In the genomic region with DNA sequence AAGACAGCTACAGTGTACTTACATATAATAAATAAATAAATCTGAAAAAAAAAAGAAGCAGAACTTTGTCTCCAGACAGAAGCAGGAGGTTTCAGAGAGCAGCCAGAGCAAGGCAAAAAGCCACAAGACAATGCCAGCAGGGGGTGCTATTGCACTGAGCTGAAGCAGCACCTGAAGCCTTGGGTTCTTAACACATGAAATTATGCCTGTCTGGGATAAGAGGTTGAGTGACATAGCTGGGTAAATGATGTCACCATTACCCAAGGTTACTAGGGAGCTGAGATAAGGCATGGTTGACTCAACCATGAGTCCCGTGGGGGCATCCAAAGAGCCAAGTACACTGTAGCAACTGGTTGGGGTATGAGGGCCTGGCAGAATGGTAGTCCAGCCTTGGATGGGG, we compare ENCODE assay signal across 9 mouse cellular contexts. TPM values are rescaled to one million over a fixed set of nuclear protein-coding genes. Genes with fewer than 3 reads are reported as not detected.
DNase-seq lines count a peak whose midpoint lies in the region; ATAC-seq lines count a peak whose summit lies in the region.
"Had no signal": no experiment of that assay in that cellular context is flagged by ENCODE, and none has a peak within 500 bp of the region (broad histone marks: within the 10 kb centered on the region; RNA-seq: fewer than 3 reads in every experiment).

No protein-coding gene starts in this region.

- H3K4me2 ChIP-seq in heart, embryonic 11.5 days = no peak overlapping the region
- H3K4me2 ChIP-seq in forebrain, embryonic 11.5 days (ENCODE audit: low read depth, low read length, severe bottlenecking) = no peak overlapping the region
- H3K4me2 ChIP-seq: neural tube, embryonic 12.5 days had no signal

- no peak overlapping the region for H3K9ac ChIP-seq in heart, embryonic 11.5 days (ENCODE audit: low read depth, low read length)
- no peak overlapping the region for H3K9ac ChIP-seq in forebrain, embryonic 11.5 days (ENCODE audit: low read length)
- H3K9ac ChIP-seq: neural tube, embryonic 12.5 days had no signal

- no peak for ATAC-seq in heart, embryonic 11.5 days (replicated peaks; ENCODE audit: insufficient number of reproducible peaks, low FRiP score, low TSS enrichment)
- ATAC-seq in forebrain, embryonic 11.5 days (replicated peaks; ENCODE audit: low FRiP score) = no peak

- H3K9me3 ChIP-seq in heart, embryonic 11.5 days (replicated peaks; ENCODE audit: control insufficient read depth, low read length) = no peaks in the 10 kb centered on the region
- H3K9me3 ChIP-seq in forebrain, embryonic 11.5 days (ENCODE audit: control insufficient read depth, low read length) = no peaks in the 10 kb centered on the region
- H3K9me3 ChIP-seq: neural tube, embryonic 12.5 days had no signal

- 55% methylated on average over 1 of the region's 1 CpGs for WGBS in heart, embryonic 11.5 days (ENCODE audit: insufficient replicate concordance)
- 73% methylated on average over 1 of the region's 1 CpGs for WGBS in forebrain, embryonic 11.5 days

- H3K27ac ChIP-seq in heart, embryonic 11.5 days (ENCODE audit: low read depth, low read length) = no peak overlapping the region
- H3K27ac ChIP-seq in forebrain, embryonic 11.5 days (ENCODE audit: low read depth, low read length) = no peak overlapping the region
- H3K27ac ChIP-seq: neural tube, embryonic 12.5 days had no signal

- H3K4me3 ChIP-seq in heart, embryonic 11.5 days (ENCODE audit: low read depth, low read length) = no peak overlapping the region
- no peak overlapping the region for H3K4me3 ChIP-seq in forebrain, embryonic 11.5 days (ENCODE audit: low read depth, low read length)
- H3K4me3 ChIP-seq: neural tube, embryonic 12.5 days had no signal

- H3K27me3 ChIP-seq in heart, embryonic 11.5 days (ENCODE audit: control insufficient read depth, insufficient read depth, low read length) = no peaks in the 10 kb centered on the region
- H3K27me3 ChIP-seq in forebrain, embryonic 11.5 days (ENCODE audit: control insufficient read depth, insufficient read depth, low read length) = no peaks in the 10 kb centered on the region
- H3K27me3 ChIP-seq: neural tube, embryonic 12.5 days had no signal

- peaks cover 14% of the 10 kb centered on the region for H3K36me3 ChIP-seq in heart, embryonic 11.5 days (ENCODE audit: control insufficient read depth, insufficient read depth, low read length)
- peaks cover 3% of the 10 kb centered on the region; the same call in 1 of the 2 replicates for H3K36me3 ChIP-seq in forebrain, embryonic 11.5 days (ENCODE audit: control insufficient read depth, insufficient read depth, low read length)

- no peaks in the 10 kb centered on the region for H3K4me1 ChIP-seq in heart, embryonic 11.5 days (ENCODE audit: control insufficient read depth, insufficient read depth, low read length)
- no peaks in the 10 kb centered on the region for H3K4me1 ChIP-seq in forebrain, embryonic 11.5 days (replicated peaks; ENCODE audit: control insufficient read depth, insufficient read depth, low read length)
- H3K4me1 ChIP-seq: neural tube, embryonic 12.5 days had no signal

- DNase-seq in heart, adult 11 months = peak; percentile 92
- DNase-seq in c-Kit-negative CD71-positive TER-119-positive erythroid progenitor cells, embryonic 14.5 days (ENCODE audit: low read depth, low spot score) = peak; percentile 72
- DNase-seq in forebrain, embryonic 11.5 days (ENCODE audit: low spot score) = peak; percentile 80
- DNase-seq in hindlimb bud, embryonic 11.5 days (ENCODE audit: extremely low spot score, low read depth, low spot score) = peak; percentile 33
- peak; percentile 15 to 37 for DNase-seq in left cerebral cortex, adult 8-10 months (ENCODE audit: low spot score in 2 of 2)
- DNase-seq in mesoderm, embryonic 11.5 days (ENCODE audit: low read depth, low spot score) = peak; percentile 67
- DNase-seq in spleen, postnatal 10 days (ENCODE audit: low spot score in 2 of 2) = peak; percentile 81 to 93

RNA-seq across cellular contexts. Expression of a gene that starts 23.5 kb away (rescaled TPM):
- 6.9 and 7.3 TPM in 2 replicates for polyA plus RNA-seq in heart, embryonic 11.5 days (2014; fragmentation: Nextera tagmentation; extraction: Ambion mirVana)
- 11.9 and 13.4 TPM in 2 replicates for polyA plus RNA-seq in forebrain, embryonic 11.5 days (2014; fragmentation: Nextera tagmentation; extraction: Ambion mirVana)
- 10 to 100 TPM; 17.9 to 21.5 (median 20.2) TPM for total RNA-seq in left cerebral cortex, adult 8-10 months (2022)

RNA-seq across cellular contexts. Expression of a gene that starts 26.4 kb away (rescaled TPM):
- 24.7 and 30.0 TPM in 2 replicates for polyA plus RNA-seq in heart, embryonic 11.5 days (2014; fragmentation: Nextera tagmentation; extraction: Ambion mirVana)
- polyA plus RNA-seq in forebrain, embryonic 11.5 days (2014; fragmentation: Nextera tagmentation; extraction: Ambion mirVana) = 37.1 and 41.2 TPM in 2 replicates
- total RNA-seq in left cerebral cortex, adult 8-10 months (2022) = 10 to 100 TPM; 43.8 to 53.4 (median 48.2) TPM

RNA-seq across cellular contexts. Expression of a gene that starts 36.6 kb away (rescaled TPM):
- polyA plus RNA-seq in heart, embryonic 11.5 days (2014; fragmentation: Nextera tagmentation; extraction: Ambion mirVana) = 205 and 208 TPM in 2 replicates
- polyA plus RNA-seq in forebrain, embryonic 11.5 days (2014; fragmentation: Nextera tagmentation; extraction: Ambion mirVana) = 103 and 106 TPM in 2 replicates
- total RNA-seq in left cerebral cortex, adult 8-10 months (2022) = 10 to 100 TPM; 79.0 to 94.0 (median 85.1) TPM

RNA-seq across cellular contexts. Expression of a gene that starts 47.3 kb away (rescaled TPM):
- polyA plus RNA-seq in heart, embryonic 11.5 days (2014; fragmentation: Nextera tagmentation; extraction: Ambion mirVana) = 136 and 149 TPM in 2 replicates
- polyA plus RNA-seq in forebrain, embryonic 11.5 days (2014; fragmentation: Nextera tagmentation; extraction: Ambion mirVana) = 178 and 179 TPM in 2 replicates
- total RNA-seq in left cerebral cortex, adult 8-10 months (2022) = 10 to 100 TPM; 88.6 to 98.3 (median 90.6) TPM

RNA-seq across cellular contexts. Expression of a gene that starts 51.8 kb away (rescaled TPM):
- polyA plus RNA-seq in heart, embryonic 11.5 days (2014; fragmentation: Nextera tagmentation; extraction: Ambion mirVana) = 4.7 and 4.9 TPM in 2 replicates
- polyA plus RNA-seq in forebrain, embryonic 11.5 days (2014; fragmentation: Nextera tagmentation; extraction: Ambion mirVana) = 2.6 and 2.8 TPM in 2 replicates
- 10 to 100 TPM; 15.6 to 20.6 (median 17.7) TPM for total RNA-seq in left cerebral cortex, adult 8-10 months (2022)

Comparison
In these comparisons a context has a peak if more than half of its experiments do, and no peak if none do; other contexts are left out.
1. DNase-seq: peak in every context shown above with its lines; median percentile 92 in heart, adult 11 months; 87 in spleen, postnatal 10 days; 80 in forebrain, embryonic 11.5 days; 72 in c-Kit-negative CD71-positive TER-119-positive erythroid progenitor cells, embryonic 14.5 days; 67 in mesoderm, embryonic 11.5 days; 33 in hindlimb bud, embryonic 11.5 days; 26 in left cerebral cortex, adult 8-10 months.